Mouse (Mus musculus): ENCODE data around the gene Tmem131. TPM values are rescaled to one million over a fixed set of nuclear protein-coding genes. Genes with fewer than 3 reads are reported as not detected.
"Not testable (repeated sequence)": the region's sequence is repeated elsewhere in the genome, so short reads cannot be mapped to it uniquely, and the experiment has no call there.

The Tmem131 gene
- total and polyA plus RNA-seq, 3 experiments: 13.0 to 30.0 (median 28.1) TPM

DNA sequence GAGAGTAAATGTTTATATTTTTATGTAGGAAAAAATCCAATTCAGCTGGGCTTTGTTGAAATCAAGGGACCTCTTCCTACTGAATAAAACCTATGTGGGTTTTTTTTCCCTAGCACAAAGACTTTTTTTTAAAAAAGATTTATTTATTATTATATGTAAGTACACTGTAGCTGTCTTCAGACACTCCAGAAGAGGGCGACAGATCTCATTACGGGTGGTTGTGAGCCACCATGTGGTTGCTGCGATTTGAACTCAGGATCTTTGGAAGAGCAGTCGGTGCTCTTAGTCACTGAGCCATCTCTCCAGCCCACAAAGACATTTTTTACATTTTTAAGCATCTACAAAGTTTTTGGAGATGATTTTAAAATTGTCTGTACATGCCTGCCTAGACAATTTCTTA is 121.5 kb downstream of the Tmem131 start:
- not testable (repeated sequence) for H3K27ac ChIP-seq; H3K4me1 ChIP-seq (ENCODE audit: control insufficient read depth, insufficient read depth, low read length); H3K27me3 ChIP-seq (ENCODE audit: control insufficient read depth, insufficient read depth, low read length); DNase-seq; H3K79me2 ChIP-seq (replicated peaks; ENCODE audit: control insufficient read depth, insufficient read depth, low read length); H3K9ac ChIP-seq (ENCODE audit: low read depth, low read length); H3K4me3 ChIP-seq; H3K36me3 ChIP-seq (ENCODE audit: control insufficient read depth, insufficient read depth, low read length)
- 91% methylated on average over 4 of the region's 4 CpGs for WGBS
- peak; percentile 71 for TF ChIP-seq CTCF (IDR thresholded peaks at IDR 0.05)
- intact Hi-C loops (cut with DNase I): loop anchor here (5.0 kb wide), 2 partner anchors 115 to 205 kb away; partner anchors contain the start of gene Vwa3b

DNA sequence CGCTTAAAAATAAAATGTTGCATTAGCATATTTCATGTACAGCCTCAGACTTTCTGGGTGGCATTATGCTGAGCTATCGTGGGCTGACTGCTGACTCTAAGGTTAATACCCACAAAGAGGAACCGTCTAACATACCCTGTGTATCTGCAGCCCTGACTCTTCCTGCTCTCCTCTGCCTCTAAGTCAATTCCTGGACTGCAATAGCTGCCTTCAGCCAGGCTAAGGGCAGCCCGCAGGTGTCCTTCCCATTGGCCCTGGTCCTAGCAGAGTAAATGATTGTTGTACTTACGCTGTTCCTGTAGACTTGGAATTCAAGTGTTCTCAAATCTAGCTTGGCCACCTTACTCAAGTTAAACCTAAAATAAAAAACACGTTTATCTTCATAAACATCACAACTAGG is 128.3 kb downstream of the Tmem131 start:
- no peak overlapping the region for H3K27ac ChIP-seq
- intact Hi-C loops (cut with DNase I): no loop called here
- WGBS: 82% methylated on average over 6 of the region's 6 CpGs
- no peak overlapping the region for H3K4me3 ChIP-seq
- no peaks in the 10 kb centered on the region for H3K4me1 ChIP-seq (ENCODE audit: control insufficient read depth, insufficient read depth, low read length)
- H3K27me3 ChIP-seq (ENCODE audit: control insufficient read depth, insufficient read depth, low read length): no peaks in the 10 kb centered on the region
- no peak overlapping the region for H3K9ac ChIP-seq (ENCODE audit: low read depth, low read length)
- DNase-seq: no peak
- no peaks in the 10 kb centered on the region for H3K79me2 ChIP-seq (replicated peaks; ENCODE audit: control insufficient read depth, insufficient read depth, low read length)
- TF ChIP-seq EP300 (IDR thresholded peaks at IDR 0.05; ENCODE audit: insufficient read depth, low read depth, low read length) (no peak), CTCF (IDR thresholded peaks at IDR 0.05) (no peak), POLR2A (IDR thresholded peaks at IDR 0.05; ENCODE audit: insufficient read depth, low read depth, low read length) (no peak)
- H3K36me3 ChIP-seq (ENCODE audit: control insufficient read depth, insufficient read depth, low read length): no peaks in the 10 kb centered on the region

DNA sequence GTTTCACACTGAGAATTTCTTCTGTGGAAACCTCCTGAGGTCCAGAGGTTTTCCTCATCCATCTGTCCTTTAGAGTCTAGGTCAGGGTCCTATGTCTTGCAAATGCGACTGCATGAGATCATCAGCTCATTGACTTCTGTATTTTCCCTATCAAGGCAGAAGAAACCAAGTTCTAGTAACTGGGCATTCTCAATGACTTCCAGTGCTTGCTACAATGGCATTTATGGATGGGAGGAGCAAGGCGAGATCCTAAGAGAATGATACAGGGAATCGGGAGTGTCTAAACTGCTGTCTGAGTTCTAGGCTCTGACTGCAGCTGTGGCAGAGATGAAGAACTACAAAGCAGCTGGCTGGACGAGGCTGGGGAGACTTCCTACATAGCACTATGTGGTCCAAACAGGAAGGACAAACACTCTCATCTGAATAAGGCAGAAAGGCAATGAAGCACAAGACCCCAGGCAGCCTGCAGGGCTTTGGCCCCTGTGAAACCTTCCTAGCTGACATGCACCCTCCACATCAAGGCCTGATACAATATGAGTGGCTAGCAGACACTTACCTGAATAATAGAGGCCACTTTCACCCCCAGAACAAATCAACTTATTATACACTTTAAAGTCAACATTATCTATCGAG is 129.1 kb downstream of the Tmem131 start:
- H3K36me3 ChIP-seq (ENCODE audit: control insufficient read depth, insufficient read depth, low read length): no peaks in the 10 kb centered on the region

DNA sequence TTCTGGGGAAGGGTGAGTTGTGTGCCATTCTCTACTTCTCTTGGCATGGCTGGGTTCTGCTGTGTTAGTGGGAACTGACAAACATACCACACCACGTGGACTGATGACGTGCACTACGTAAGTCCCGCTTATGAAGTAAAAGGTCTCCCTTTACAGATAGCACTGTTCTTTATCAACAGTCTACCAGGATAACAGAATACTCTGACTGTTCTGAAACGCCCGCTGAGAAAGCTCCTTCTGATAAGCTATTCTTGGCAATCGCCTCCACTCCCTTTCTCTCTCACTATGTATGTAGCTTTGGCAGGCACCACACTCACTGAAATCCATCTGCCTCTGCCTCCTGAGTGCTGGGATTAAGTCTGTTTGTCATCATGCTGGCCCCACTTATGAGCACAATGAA is 130.1 kb downstream of the Tmem131 start:
- no peak for DNase-seq
- Histone ChIP-seq H3K79me2 (replicated peaks; ENCODE audit: control insufficient read depth, insufficient read depth, low read length) (no peaks in the 10 kb centered on the region), H3K4me3 (no peak overlapping the region), H3K36me3 (ENCODE audit: control insufficient read depth, insufficient read depth, low read length) (no peaks in the 10 kb centered on the region), H3K4me1 (ENCODE audit: control insufficient read depth, insufficient read depth, low read length) (no peaks in the 10 kb centered on the region), H3K9ac (ENCODE audit: low read depth, low read length) (no peak overlapping the region), H3K27ac (no peak overlapping the region), H3K27me3 (ENCODE audit: control insufficient read depth, insufficient read depth, low read length) (no peaks in the 10 kb centered on the region)
- TF ChIP-seq EP300 (IDR thresholded peaks at IDR 0.05; ENCODE audit: insufficient read depth, low read depth, low read length) (no peak), POLR2A (IDR thresholded peaks at IDR 0.05; ENCODE audit: insufficient read depth, low read depth, low read length) (no peak), CTCF (IDR thresholded peaks at IDR 0.05) (no peak)
- intact Hi-C loops (cut with DNase I): no loop called here
- 37% methylated on average over 7 of the region's 7 CpGs for WGBS

More for the DNA sequence above, 129.1 kb downstream of the Tmem131 start:
- no peak for DNase-seq
- no peaks in the 10 kb centered on the region for H3K4me1 ChIP-seq (ENCODE audit: control insufficient read depth, insufficient read depth, low read length)
- H3K4me3 ChIP-seq: no peak overlapping the region
- no peak overlapping the region for H3K27ac ChIP-seq
- no peaks in the 10 kb centered on the region for H3K79me2 ChIP-seq (replicated peaks; ENCODE audit: control insufficient read depth, insufficient read depth, low read length)
- no peaks in the 10 kb centered on the region for H3K27me3 ChIP-seq (ENCODE audit: control insufficient read depth, insufficient read depth, low read length)
- WGBS: 68% methylated on average over 5 of the region's 5 CpGs
- intact Hi-C loops (cut with DNase I): no loop called here
- TF ChIP-seq CTCF (IDR thresholded peaks at IDR 0.05) (no peak), EP300 (IDR thresholded peaks at IDR 0.05; ENCODE audit: insufficient read depth, low read depth, low read length) (no peak), POLR2A (IDR thresholded peaks at IDR 0.05; ENCODE audit: insufficient read depth, low read depth, low read length) (no peak)
- no peak overlapping the region for H3K9ac ChIP-seq (ENCODE audit: low read depth, low read length)

DNA sequence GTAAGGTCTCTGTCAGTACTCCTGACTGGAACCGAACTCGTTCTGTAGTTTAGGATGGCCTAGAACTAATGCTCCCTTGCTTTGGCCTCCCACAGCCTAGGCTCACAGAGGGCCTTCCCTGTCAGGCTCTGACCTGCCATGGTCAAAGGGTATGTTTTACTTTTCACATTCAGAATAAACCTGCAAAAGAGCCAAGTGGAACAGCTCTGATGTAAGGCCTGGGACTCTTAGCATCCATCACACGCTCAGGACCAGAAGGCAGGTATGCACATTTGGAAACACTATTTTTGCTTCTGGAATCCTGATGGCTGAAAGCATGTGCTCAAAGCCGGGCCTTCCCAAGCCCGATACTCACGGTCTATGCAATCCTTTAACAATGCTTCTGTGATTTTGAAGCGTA is 131.7 kb downstream of the Tmem131 start:
- WGBS: 95% methylated on average over 7 of the region's 7 CpGs
- intact Hi-C loops (cut with DNase I): no loop called here

DNA sequence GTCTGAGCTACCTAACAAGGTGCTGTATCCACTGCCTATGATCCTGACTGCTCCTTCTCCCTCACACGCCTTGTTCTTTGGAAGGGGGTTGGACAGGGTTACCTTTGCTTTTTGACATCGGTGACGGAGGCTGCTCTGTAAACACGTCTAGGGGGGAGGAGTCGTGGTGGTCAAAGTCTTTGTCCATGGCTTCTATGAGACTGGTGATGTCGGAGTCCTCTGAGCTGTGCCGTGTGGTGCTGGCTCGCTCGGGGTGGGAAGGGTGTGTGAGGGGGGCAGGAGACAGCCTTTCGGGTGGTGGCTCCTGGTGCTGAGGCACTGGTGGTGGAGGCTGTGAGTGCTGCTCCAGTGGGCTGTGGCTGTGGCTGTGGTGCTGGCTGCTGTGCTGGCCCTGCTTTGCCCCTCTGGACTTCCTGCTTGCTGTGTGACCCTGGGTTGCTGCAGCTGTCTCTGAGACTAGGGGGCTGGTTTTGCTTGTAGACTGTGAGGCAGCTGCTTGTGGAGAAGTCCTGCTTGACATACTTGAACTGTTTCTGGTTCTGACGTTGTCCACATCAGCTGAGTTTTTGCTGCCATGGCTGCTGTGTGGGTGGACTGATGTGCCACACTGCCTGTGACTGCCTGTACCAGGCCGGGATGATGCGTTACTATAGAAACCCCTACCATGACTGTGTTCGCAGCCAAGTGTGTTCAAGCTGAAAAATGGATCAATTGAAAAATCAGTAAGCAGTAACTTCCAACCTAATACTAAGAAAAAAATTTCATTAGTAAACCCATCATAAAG is 135.5 kb downstream of the Tmem131 start:
- H3K27me3 ChIP-seq (ENCODE audit: control insufficient read depth, insufficient read depth, low read length): no peaks in the 10 kb centered on the region
- H3K79me2 ChIP-seq (replicated peaks; ENCODE audit: control insufficient read depth, insufficient read depth, low read length): no peaks in the 10 kb centered on the region
- TF ChIP-seq CTCF (IDR thresholded peaks at IDR 0.05) (no peak), POLR2A (IDR thresholded peaks at IDR 0.05; ENCODE audit: insufficient read depth, low read depth, low read length) (no peak), EP300 (IDR thresholded peaks at IDR 0.05; ENCODE audit: insufficient read depth, low read depth, low read length) (no peak)
- H3K4me3 ChIP-seq: no peak overlapping the region
- no peak overlapping the region for H3K9ac ChIP-seq (ENCODE audit: low read depth, low read length)
- 95% methylated on average over 14 of the region's 14 CpGs for WGBS
- no peaks in the 10 kb centered on the region for H3K4me1 ChIP-seq (ENCODE audit: control insufficient read depth, insufficient read depth, low read length)
- no peaks in the 10 kb centered on the region for H3K36me3 ChIP-seq (ENCODE audit: control insufficient read depth, insufficient read depth, low read length)
- H3K27ac ChIP-seq: no peak overlapping the region
- intact Hi-C loops (cut with DNase I): no loop called here
- DNase-seq: no peak

More for the DNA sequence above, 131.7 kb downstream of the Tmem131 start:
- H3K79me2 ChIP-seq (replicated peaks; ENCODE audit: control insufficient read depth, insufficient read depth, low read length): no peaks in the 10 kb centered on the region
- H3K36me3 ChIP-seq (ENCODE audit: control insufficient read depth, insufficient read depth, low read length): no peaks in the 10 kb centered on the region
- TF ChIP-seq CTCF (IDR thresholded peaks at IDR 0.05): no peak
- TF ChIP-seq EP300 (IDR thresholded peaks at IDR 0.05; ENCODE audit: insufficient read depth, low read depth, low read length): no peak
- TF ChIP-seq POLR2A (IDR thresholded peaks at IDR 0.05; ENCODE audit: insufficient read depth, low read depth, low read length): no peak
- H3K4me3 ChIP-seq: no peak overlapping the region
- no peak for DNase-seq
- no peaks in the 10 kb centered on the region for H3K4me1 ChIP-seq (ENCODE audit: control insufficient read depth, insufficient read depth, low read length)
- no peak overlapping the region for H3K9ac ChIP-seq (ENCODE audit: low read depth, low read length)
- H3K27ac ChIP-seq: no peak overlapping the region
- no peaks in the 10 kb centered on the region for H3K27me3 ChIP-seq (ENCODE audit: control insufficient read depth, insufficient read depth, low read length)
